Mouse (Mus musculus): ENCODE data around the gene Fgfr2. TPM values are rescaled to one million over a fixed set of nuclear protein-coding genes. Genes with fewer than 3 reads are reported as not detected.
"Not testable (repeated sequence)": the region's sequence is repeated elsewhere in the genome, so short reads cannot be mapped to it uniquely, and the experiment has no call there.

The Fgfr2 gene
- total RNA-seq, 2 experiments from 2014 or later: 1.7 to 3.7 TPM

DNA sequence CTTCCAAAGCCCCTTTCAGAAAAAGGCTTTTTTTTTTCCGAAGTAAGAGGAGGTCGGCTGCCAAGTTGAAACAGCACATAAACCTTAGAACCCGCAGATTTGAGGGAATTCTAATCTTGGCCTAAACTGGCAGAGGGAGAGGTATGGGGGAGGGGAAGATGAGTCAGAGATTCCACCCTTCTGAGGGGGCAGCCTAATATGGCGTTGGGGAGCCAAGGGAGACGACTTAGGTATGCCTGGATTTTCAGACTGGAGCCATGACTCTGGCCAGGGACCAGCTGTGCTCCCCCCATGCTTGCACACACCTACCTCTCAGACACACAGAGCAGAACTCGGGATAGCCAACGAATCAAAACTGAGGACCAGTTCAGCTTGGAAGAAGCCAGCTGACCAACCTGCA, 2979.8 kb downstream of the Fgfr2 start:
- ATAC-seq (replicated peaks; ENCODE audit: low FRiP score, poor library complexity, severe bottlenecking): no peak

- ATAC-seq (replicated peaks; ENCODE audit: low FRiP score, poor library complexity, severe bottlenecking): no peak
Measured at GRCm38 (mm10) chr7:130141088-130141873, 2981.9 kb downstream of the Fgfr2 start.

- no peak for ATAC-seq (replicated peaks; ENCODE audit: low FRiP score, poor library complexity, severe bottlenecking)
Measured at GRCm38 (mm10) chr7:130134924-130135365, 2988.2 kb downstream of the Fgfr2 start.

- not testable (repeated sequence) for ATAC-seq (replicated peaks; ENCODE audit: low FRiP score, poor library complexity, severe bottlenecking)
Measured at GRCm38 (mm10) chr7:130134428-130134827, 2988.7 kb downstream of the Fgfr2 start.

GRCm38 (mm10) chr7:130130226-130130625, 2992.9 kb downstream of the Fgfr2 start:
- no peak for ATAC-seq (replicated peaks; ENCODE audit: low FRiP score, poor library complexity, severe bottlenecking)

GRCm38 (mm10) chr7:130129359-130129960, 2993.7 kb downstream of the Fgfr2 start:
- no peak for ATAC-seq (replicated peaks; ENCODE audit: low FRiP score, poor library complexity, severe bottlenecking)

GRCm38 (mm10) chr7:130121507-130121906, 3001.6 kb downstream of the Fgfr2 start:
- ATAC-seq (replicated peaks; ENCODE audit: low FRiP score, poor library complexity, severe bottlenecking): no peak

DNA sequence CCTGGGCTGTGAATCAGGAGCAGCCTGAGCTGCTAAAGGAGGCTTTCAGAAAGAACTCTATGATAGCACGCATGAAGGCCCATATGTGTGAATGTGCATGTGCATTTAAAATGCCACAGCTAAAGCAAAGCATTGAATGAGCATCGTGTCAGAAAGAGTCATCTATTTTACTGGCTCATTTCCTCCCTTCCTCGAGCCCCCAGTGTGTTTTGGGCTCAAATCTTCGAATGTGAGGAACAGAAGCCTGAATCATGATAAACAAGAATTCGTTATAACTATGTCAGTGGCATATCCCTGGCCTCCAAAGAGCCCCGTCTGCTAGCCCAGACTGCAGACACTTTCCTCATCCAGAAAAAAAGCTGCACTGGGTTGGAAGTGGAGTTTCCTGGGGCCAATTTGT, 3003.7 kb downstream of the Fgfr2 start:
- ATAC-seq (replicated peaks; ENCODE audit: low FRiP score, poor library complexity, severe bottlenecking): no peak

- no peak for ATAC-seq (replicated peaks; ENCODE audit: low FRiP score, poor library complexity, severe bottlenecking)
Measured at GRCm38 (mm10) chr7:130118726-130119125, 3004.4 kb downstream of the Fgfr2 start.

DNA sequence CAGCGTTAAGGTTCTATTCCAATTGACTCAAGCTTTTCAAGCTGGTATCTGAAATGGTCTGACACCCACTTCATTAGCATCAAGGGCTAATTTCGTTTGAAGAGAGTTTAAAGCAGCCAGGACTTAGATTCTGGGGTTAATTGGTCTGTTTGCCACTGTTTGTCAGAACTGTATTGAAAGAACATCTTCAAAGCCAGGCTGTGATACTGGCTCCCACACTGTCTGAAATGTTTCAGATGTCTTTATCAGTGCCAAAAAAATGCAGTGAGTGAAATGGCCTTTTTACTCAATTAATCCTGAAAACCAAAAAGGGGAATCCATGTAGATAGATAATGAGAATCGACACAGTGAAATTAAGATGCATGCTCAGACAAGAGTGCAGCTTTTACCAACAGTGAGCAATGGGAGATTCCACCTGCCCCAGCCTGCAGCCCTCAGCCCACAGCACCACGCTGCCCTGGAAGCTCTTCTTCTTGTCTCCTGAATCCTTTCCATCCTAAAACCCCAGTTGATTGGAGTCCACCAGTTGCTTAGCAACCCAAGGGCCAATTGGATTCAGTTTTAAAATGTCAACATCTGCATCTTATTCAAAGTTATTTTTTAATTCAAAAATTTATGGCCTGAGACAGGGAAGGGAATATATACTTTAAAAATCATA, 3005.6 kb downstream of the Fgfr2 start:
- ATAC-seq (replicated peaks; ENCODE audit: low FRiP score, poor library complexity, severe bottlenecking): no peak

- ATAC-seq (replicated peaks; ENCODE audit: low FRiP score, poor library complexity, severe bottlenecking): no peak
Measured at GRCm38 (mm10) chr7:130114436-130114835, 3008.7 kb downstream of the Fgfr2 start.

Other genes with a start within 250 kb of the Fgfr2 start
- 30.6 and 33.2 TPM in 2 replicates for gene Zranb1, start 192.2 kb downstream of the Fgfr2 start, total RNA-seq (2015; ENCODE audit: low replicate concordance)
- 62.5 and 78.7 TPM in 2 replicates for gene Zranb1, start 192.2 kb downstream of the Fgfr2 start, total RNA-seq (2017; ENCODE audit: low replicate concordance)
- 2.9 and 3.8 TPM in 2 replicates for gene Ctbp2, start 1.0 kb upstream of the Fgfr2 start, total RNA-seq (2015; ENCODE audit: low replicate concordance)
- 3.5 and 8.5 TPM in 2 replicates for gene Ctbp2, start 1.0 kb upstream of the Fgfr2 start, total RNA-seq (2017; ENCODE audit: low replicate concordance)